Mouse (Mus musculus) neural tube, embryonic 11.5 days (tissue): Measurements from ENCODE around the gene Smyd5. TPM values are rescaled to one million over a fixed set of nuclear protein-coding genes. Genes with fewer than 3 reads are reported as not detected.
A peak's percentile ranks its signal among the peaks of the same experiment; 100 is the strongest.

Experiments
- ATAC-seq: fragments of 200-750 bp; cut with Nextera tagmentation; 2 replicates; pipeline ENCODE4 v1.8.0; 2017; ENCODE audit warnings: moderate number of reproducible peaks, mild to moderate bottlenecking, moderate TSS enrichment, moderate library complexity; ENCODE audit not compliant: insufficient read depth, low FRiP score, low TSS enrichment
- DNase-seq: peaks from one replicate; pipeline ENCODE4 v3.0.0-alpha.2; 2015; ENCODE audit warnings: low spot score
- H3K27ac ChIP-seq: fragments of 300-500 bp; sonication (generic); 2 replicates; pipeline ENCODE4 v1.5.1; 2014; ENCODE audit warnings: low read depth, mild to moderate bottlenecking, low read length
- H3K27me3 ChIP-seq: fragments of 300-500 bp; sonication (generic); 2 replicates; pipeline ENCODE4 v1.6.1; 2014; ENCODE audit warnings: mild to moderate bottlenecking, low read length, mixed read lengths; ENCODE audit not compliant: control insufficient read depth, insufficient read depth
- H3K36me3 ChIP-seq: fragments of 300-500 bp; sonication (generic); 2 replicates; pipeline ENCODE4 v1.6.1; 2014; ENCODE audit warnings: mild to moderate bottlenecking, low read length, moderate library complexity, mixed read lengths; ENCODE audit not compliant: control insufficient read depth, insufficient read depth
- H3K4me1 ChIP-seq: fragments of 300-500 bp; sonication (generic); 2 replicates; pipeline ENCODE4 v1.6.1; 2014; ENCODE audit warnings: low read length, mixed read lengths; ENCODE audit not compliant: control insufficient read depth, insufficient read depth
- H3K4me2 ChIP-seq: fragments of 300-500 bp; sonication (generic); 2 replicates; pipeline ENCODE4 v1.6.1; 2014; ENCODE audit warnings: low read depth, mild to moderate bottlenecking, moderate library complexity
- H3K4me3 ChIP-seq: fragments of 300-500 bp; sonication (generic); 2 replicates; pipeline ENCODE4 v1.5.1; 2014; ENCODE audit warnings: low read depth, low read length
- H3K9ac ChIP-seq: fragments of 300-500 bp; sonication (generic); 2 replicates; pipeline ENCODE4 v1.6.1; 2014; ENCODE audit warnings: mild to moderate bottlenecking, low read length
- H3K9me3 ChIP-seq: fragments of 300-500 bp; sonication (generic); 2 replicates; pipeline ENCODE4 v1.6.1; 2016; ENCODE audit warnings: low read length; ENCODE audit not compliant: control insufficient read depth
- WGBS: fragments of 180-500 bp; shearing (Covaris S2); extraction: QIAGEN DNeasy Blood & Tissue Kit; methylation state at CpG from one replicate; pipeline ENCODE4 v1.1.7; 2014; 5-methylcytosine and 5-hydroxymethylcytosine counted together
- polyA plus RNA-seq: library from polyadenylated mRNA; unstranded; fragments of >200 nt; fragmentation: Nextera tagmentation; extraction: Ambion mirVana; gene quantifications from 2 replicates; pipeline ENCODE4 v1.2.1, GENCODE M21; 2014

Gene Smyd5
- polyA plus RNA-seq, 1 experiment from 2014 or later: 56.9 TPM

- DNase-seq: no peak
- H3K36me3 ChIP-seq: no peaks in the 10 kb centered on the region
- 32% methylated on average over 14 of the region's 14 CpGs for WGBS
- H3K9me3 ChIP-seq: no peaks in the 10 kb centered on the region
- H3K4me2 ChIP-seq: no peak overlapping the region
- no peak overlapping the region for H3K27ac ChIP-seq
- no peak for ATAC-seq
- no peak overlapping the region for H3K9ac ChIP-seq
- peaks cover 15% of the 10 kb centered on the region for H3K27me3 ChIP-seq
- no peaks in the 10 kb centered on the region for H3K4me1 ChIP-seq
- H3K4me3 ChIP-seq: no peak overlapping the region
These were observed 46.6 kb downstream of the Smyd5 start for GRCm38 (mm10) chr6:85478416-85478815.

- Histone ChIP-seq H3K36me3 (no peaks in the 10 kb centered on the region), H3K4me2 (no peak overlapping the region), H3K4me1 (no peaks in the 10 kb centered on the region), H3K4me3 (no peak overlapping the region), H3K9ac (no peak overlapping the region), H3K9me3 (no peaks in the 10 kb centered on the region), H3K27me3 (peaks cover 30% of the 10 kb centered on the region), H3K27ac (no peak overlapping the region)
- no peak for ATAC-seq
- 83% methylated on average over 5 of the region's 5 CpGs for WGBS
- DNase-seq: no peak
These were observed 48.2 kb downstream of the Smyd5 start for GRCm38 (mm10) chr6:85479979-85480378.

GRCm38 (mm10) chr6:85480685-85481084, 48.9 kb downstream of the Smyd5 start:
- Histone ChIP-seq H3K27me3 (peaks cover 37% of the 10 kb centered on the region), H3K36me3 (no peaks in the 10 kb centered on the region), H3K4me1 (no peaks in the 10 kb centered on the region), H3K4me2 (no peak overlapping the region), H3K27ac (no peak overlapping the region), H3K4me3 (no peak overlapping the region), H3K9ac (no peak overlapping the region), H3K9me3 (no peaks in the 10 kb centered on the region)
- DNase-seq (no peak), ATAC-seq (no peak)
- WGBS: 75% methylated on average over 16 of the region's 16 CpGs

- WGBS: 4% methylated on average over 91 of the region's 92 CpGs
- ATAC-seq (no peak), DNase-seq (no peak)
- H3K36me3 ChIP-seq: no peaks in the 10 kb centered on the region
- no peak overlapping the region for H3K27ac ChIP-seq
- peaks cover 7% of the 10 kb centered on the region; the same call in 1 of the 2 replicates for H3K4me1 ChIP-seq
- H3K9me3 ChIP-seq: no peaks in the 10 kb centered on the region
- peak overlapping the region; percentile 31 for H3K4me2 ChIP-seq
- peak overlapping the region; percentile 21 for H3K4me3 ChIP-seq
- H3K9ac ChIP-seq: no peak overlapping the region
- peaks cover 40% of the 10 kb centered on the region for H3K27me3 ChIP-seq
These were observed 52.3 kb downstream of the Smyd5 start for GRCm38 (mm10) chr6:85483843-85484721.

- peaks cover 40% of the 10 kb centered on the region for H3K27me3 ChIP-seq
- no peak overlapping the region for H3K4me2 ChIP-seq
- H3K9ac ChIP-seq: no peak overlapping the region
- WGBS: 91% methylated on average over 2 of the region's 2 CpGs
- ATAC-seq: no peak
- H3K4me3 ChIP-seq: no peak overlapping the region
- DNase-seq: no peak
- H3K36me3 ChIP-seq: no peaks in the 10 kb centered on the region
- H3K4me1 ChIP-seq: peaks cover 7% of the 10 kb centered on the region; the same call in 1 of the 2 replicates
- H3K27ac ChIP-seq: no peak overlapping the region
- no peaks in the 10 kb centered on the region for H3K9me3 ChIP-seq
These were observed 53.9 kb downstream of the Smyd5 start for GRCm38 (mm10) chr6:85485738-85486137.

GRCm38 (mm10) chr6:85488510-85488909, 56.7 kb downstream of the Smyd5 start:
- Histone ChIP-seq H3K4me3 (no peak overlapping the region), H3K4me1 (peaks cover 7% of the 10 kb centered on the region; the same call in 1 of the 2 replicates), H3K27me3 (peaks cover 29% of the 10 kb centered on the region), H3K9me3 (no peaks in the 10 kb centered on the region), H3K9ac (no peak overlapping the region), H3K27ac (no peak overlapping the region), H3K36me3 (no peaks in the 10 kb centered on the region), H3K4me2 (no peak overlapping the region)
- no peak for DNase-seq
- no peak for ATAC-seq
- WGBS: 58% methylated on average over 4 of the region's 4 CpGs

- peaks cover 17% of the 10 kb centered on the region for H3K27me3 ChIP-seq
- H3K9me3 ChIP-seq: no peaks in the 10 kb centered on the region
- no peaks in the 10 kb centered on the region for H3K36me3 ChIP-seq
- ATAC-seq (no peak), DNase-seq (no peak)
- H3K4me1 ChIP-seq: peaks cover 7% of the 10 kb centered on the region; the same call in 1 of the 2 replicates
- no peak overlapping the region for H3K27ac ChIP-seq
- WGBS: 76% methylated on average over 3 of the region's 3 CpGs
- no peak overlapping the region for H3K4me2 ChIP-seq
- no peak overlapping the region for H3K4me3 ChIP-seq
- no peak overlapping the region for H3K9ac ChIP-seq
These were observed 57.9 kb downstream of the Smyd5 start for GRCm38 (mm10) chr6:85489717-85490116.

GRCm38 (mm10) chr6:85490252-85490651, 58.5 kb downstream of the Smyd5 start:
- Histone ChIP-seq H3K4me1 (peaks cover 7% of the 10 kb centered on the region; the same call in 1 of the 2 replicates), H3K4me3 (no peak overlapping the region), H3K9ac (no peak overlapping the region), H3K9me3 (no peaks in the 10 kb centered on the region), H3K4me2 (no peak overlapping the region), H3K27ac (no peak overlapping the region), H3K27me3 (peaks cover 12% of the 10 kb centered on the region), H3K36me3 (no peaks in the 10 kb centered on the region)
- ATAC-seq: no peak
- 89% methylated on average over 4 of the region's 4 CpGs for WGBS
- DNase-seq: no peak

GRCm38 (mm10) chr6:85491606-85492005, 59.8 kb downstream of the Smyd5 start:
- 88% methylated on average over 3 of the region's 3 CpGs for WGBS
- H3K4me2 ChIP-seq: no peak overlapping the region
- no peak for DNase-seq
- H3K4me3 ChIP-seq: no peak overlapping the region
- no peaks in the 10 kb centered on the region for H3K36me3 ChIP-seq
- no peak overlapping the region for H3K27ac ChIP-seq
- no peaks in the 10 kb centered on the region for H3K9me3 ChIP-seq
- H3K9ac ChIP-seq: no peak overlapping the region
- H3K4me1 ChIP-seq: peaks cover 7% of the 10 kb centered on the region; the same call in 1 of the 2 replicates
- H3K27me3 ChIP-seq: no peaks in the 10 kb centered on the region
- ATAC-seq: no peak
